14 mouse cellular contexts compared by ENCODE assay signal in the genomic region with DNA sequence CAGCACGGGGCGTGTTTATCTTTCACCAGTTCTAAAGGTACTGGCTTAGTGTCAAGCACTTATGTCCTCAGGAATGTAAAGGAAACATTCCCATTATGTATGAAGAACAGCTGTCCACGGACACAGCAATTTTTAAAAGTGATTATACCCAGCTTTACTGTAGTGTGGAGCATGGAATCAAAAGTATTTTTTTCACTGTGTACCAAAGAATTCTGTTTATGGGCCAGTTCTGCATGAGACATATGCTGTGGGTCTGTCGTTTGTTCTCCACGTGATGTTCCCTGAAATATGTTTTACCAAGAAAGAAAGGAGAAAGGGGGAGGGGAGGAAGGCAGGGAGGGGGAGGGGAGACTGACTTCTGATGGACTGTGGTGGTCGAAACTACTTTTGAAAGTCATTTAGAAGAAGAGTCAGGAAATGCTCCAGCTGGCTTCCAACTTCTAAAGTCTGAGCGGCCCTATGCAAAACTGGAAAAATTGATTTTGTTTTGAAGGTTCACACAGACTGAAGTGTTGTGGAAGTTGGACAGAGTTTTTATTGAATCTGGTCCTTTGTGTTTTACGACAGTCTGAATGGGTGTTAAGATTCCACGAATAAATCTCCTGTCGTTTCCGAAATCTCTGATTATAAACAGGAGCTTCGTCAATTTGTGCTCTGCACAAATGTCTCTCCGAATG.
DNase-seq lines count a peak whose midpoint lies in the region; ATAC-seq and TF ChIP-seq lines count a peak whose summit lies in the region.
"Had no signal": no experiment of that assay in that cellular context is flagged by ENCODE, and none has a peak within 500 bp of the region (broad histone marks: within the 10 kb centered on the region; RNA-seq: fewer than 3 reads in every experiment).

No protein-coding gene starts in this region.

- no peak for DNase-seq in kidney, adult 18-20 months
- DNase-seq in spleen, adult 2 months (ENCODE audit: low read depth in 1 of 2, low spot score in 2 of 2) = no peak
- DNase-seq in spleen, postnatal 4 days (ENCODE audit: low spot score in 2 of 2) = no peak
- DNase-seq: adrenal gland, postnatal 14 days; cerebellum, adult 9-11 months; heart, postnatal 10 days had no signal

- no peak overlapping the region for H3K4me3 ChIP-seq in kidney, embryonic 15.5 days (replicated peaks)
- H3K4me3 ChIP-seq in spleen, adult 2 months (ENCODE audit: extremely low read depth, insufficient read depth, insufficient read length) = no peak overlapping the region
- no peak overlapping the region for H3K4me3 ChIP-seq in embryonic facial prominence, embryonic 15.5 days (replicated peaks)
- no peak overlapping the region for H3K4me3 ChIP-seq in stomach, embryonic 16.5 days (replicated peaks; ENCODE audit: low read length)
- no peak overlapping the region for H3K4me3 ChIP-seq in midbrain, embryonic 16.5 days (ENCODE audit: low read depth, low read length)
- H3K4me3 ChIP-seq: embryonic facial prominence, embryonic 12.5 days; forebrain, embryonic 13.5 days; midbrain, embryonic 13.5 days had no signal

- H3K9ac ChIP-seq in kidney, embryonic 15.5 days = no peak overlapping the region
- no peak overlapping the region for H3K9ac ChIP-seq in embryonic facial prominence, embryonic 15.5 days
- H3K9ac ChIP-seq in stomach, embryonic 16.5 days (ENCODE audit: low read length) = no peak overlapping the region
- no peak overlapping the region for H3K9ac ChIP-seq in midbrain, embryonic 16.5 days (ENCODE audit: low read depth, low read length)
- H3K9ac ChIP-seq: embryonic facial prominence, embryonic 12.5 days; forebrain, embryonic 13.5 days; midbrain, embryonic 13.5 days had no signal

- H3K4me1 ChIP-seq in kidney, embryonic 15.5 days = peaks cover 7% of the 10 kb centered on the region; the same call in 1 of the 2 replicates
- H3K4me1 ChIP-seq in spleen, adult 2 months (ENCODE audit: control insufficient read depth, insufficient read depth, insufficient read length) = peaks cover 15% of the 10 kb centered on the region; the same call in 1 of the 2 replicates
- H3K4me1 ChIP-seq in embryonic facial prominence, embryonic 15.5 days = 0 out of 2 replicates have a peak, but pooled peaks cover 5% of the 10 kb centered on the region
- no peaks in the 10 kb centered on the region for H3K4me1 ChIP-seq in stomach, embryonic 16.5 days (ENCODE audit: control insufficient read depth, insufficient read depth, low read length)
- no peaks in the 10 kb centered on the region for H3K4me1 ChIP-seq in midbrain, embryonic 16.5 days (ENCODE audit: control insufficient read depth, insufficient read depth, low read length)
- H3K4me1 ChIP-seq: forebrain, embryonic 13.5 days; midbrain, embryonic 13.5 days had no signal

- H3K36me3 ChIP-seq in kidney, embryonic 15.5 days = no peaks in the 10 kb centered on the region
- H3K36me3 ChIP-seq in spleen, adult 2 months (ENCODE audit: control insufficient read depth, insufficient read depth, low read length) = no peaks in the 10 kb centered on the region
- H3K36me3 ChIP-seq in embryonic facial prominence, embryonic 15.5 days = no peaks in the 10 kb centered on the region
- H3K36me3 ChIP-seq in stomach, embryonic 16.5 days (ENCODE audit: control insufficient read depth, insufficient read depth, low read length) = no peaks in the 10 kb centered on the region
- no peaks in the 10 kb centered on the region for H3K36me3 ChIP-seq in midbrain, embryonic 16.5 days (ENCODE audit: control insufficient read depth, insufficient read depth, low read length)
- H3K36me3 ChIP-seq: embryonic facial prominence, embryonic 12.5 days; midbrain, embryonic 13.5 days had no signal

- TF ChIP-seq POLR2A in spleen, adult 2 months (IDR thresholded peaks at IDR 0.05; ENCODE audit: low read depth, low read length) = no peak

- H3K27me3 ChIP-seq in kidney, embryonic 15.5 days = no peaks in the 10 kb centered on the region
- no peaks in the 10 kb centered on the region for H3K27me3 ChIP-seq in spleen, adult 2 months (ENCODE audit: control insufficient read depth, insufficient read depth, low read length)
- H3K27me3 ChIP-seq in embryonic facial prominence, embryonic 15.5 days = no peaks in the 10 kb centered on the region
- H3K27me3 ChIP-seq in stomach, embryonic 16.5 days (ENCODE audit: control insufficient read depth, insufficient read depth, low read length) = no peaks in the 10 kb centered on the region
- H3K27me3 ChIP-seq in midbrain, embryonic 16.5 days (ENCODE audit: control insufficient read depth, insufficient read depth, low read depth, low read length) = no peaks in the 10 kb centered on the region
- H3K27me3 ChIP-seq: embryonic facial prominence, embryonic 12.5 days; forebrain, embryonic 13.5 days; midbrain, embryonic 13.5 days had no signal

- H3K27ac ChIP-seq in kidney, embryonic 15.5 days = peak overlapping the region; percentile 9; the same call in 1 of the 2 replicates
- H3K27ac ChIP-seq in spleen, adult 2 months (ENCODE audit: insufficient read depth, low read length) = peak overlapping the region; percentile 35; the same call in 1 of the 2 replicates
- peak overlapping the region; percentile 17; the same call in 1 of the 2 replicates for H3K27ac ChIP-seq in embryonic facial prominence, embryonic 15.5 days (replicated peaks)
- H3K27ac ChIP-seq in stomach, embryonic 16.5 days (ENCODE audit: low read length) = peak overlapping the region; percentile 10; the same call in 1 of the 2 replicates
- H3K27ac ChIP-seq in midbrain, embryonic 16.5 days (ENCODE audit: low read length) = no peak overlapping the region
- H3K27ac ChIP-seq: embryonic facial prominence, embryonic 12.5 days; forebrain, embryonic 13.5 days; midbrain, embryonic 13.5 days had no signal

- H3K4me2 ChIP-seq in kidney, embryonic 15.5 days = no peak overlapping the region
- no peak overlapping the region for H3K4me2 ChIP-seq in embryonic facial prominence, embryonic 15.5 days (replicated peaks)
- no peak overlapping the region for H3K4me2 ChIP-seq in stomach, embryonic 16.5 days (ENCODE audit: low read depth, low read length)
- H3K4me2 ChIP-seq in midbrain, embryonic 16.5 days (ENCODE audit: low read length) = no peak overlapping the region
- H3K4me2 ChIP-seq: embryonic facial prominence, embryonic 12.5 days; forebrain, embryonic 13.5 days; midbrain, embryonic 13.5 days had no signal

- TF ChIP-seq CTCF in spleen, adult 2 months (IDR thresholded peaks at IDR 0.05; ENCODE audit: extremely low read depth, insufficient read depth, insufficient read length, insufficient replicate concordance) = no peak

- no peaks in the 10 kb centered on the region for H3K9me3 ChIP-seq in kidney, embryonic 15.5 days (replicated peaks)
- H3K9me3 ChIP-seq in embryonic facial prominence, embryonic 15.5 days (replicated peaks) = no peaks in the 10 kb centered on the region
- no peaks in the 10 kb centered on the region for H3K9me3 ChIP-seq in stomach, embryonic 16.5 days (replicated peaks; ENCODE audit: control insufficient read depth, low read length)
- no peaks in the 10 kb centered on the region for H3K9me3 ChIP-seq in midbrain, embryonic 16.5 days (replicated peaks; ENCODE audit: control insufficient read depth, low read length, poor library complexity, severe bottlenecking)
- H3K9me3 ChIP-seq: embryonic facial prominence, embryonic 12.5 days; forebrain, embryonic 13.5 days; midbrain, embryonic 13.5 days had no signal

- 60% methylated on average over 13 of the region's 13 CpGs for WGBS in kidney, embryonic 15.5 days
- WGBS in spleen, adult 2 months = 85% methylated on average over 13 of the region's 13 CpGs
- WGBS in embryonic facial prominence, embryonic 15.5 days = 50% methylated on average over 13 of the region's 13 CpGs
- whole genome bisulfite sequencing in stomach, embryonic 16.5 days = 43% methylated on average over 13 of the region's 13 CpGs
- 76% methylated on average over 13 of the region's 13 CpGs for WGBS in midbrain, embryonic 16.5 days

- no peak for ATAC-seq in kidney, embryonic 15.5 days (replicated peaks; ENCODE audit: low FRiP score)
- ATAC-seq in embryonic facial prominence, embryonic 15.5 days (ENCODE audit: insufficient number of reproducible peaks, low FRiP score, low TSS enrichment, low read depth) = no peak
- ATAC-seq in stomach, embryonic 16.5 days (ENCODE audit: insufficient read depth, low FRiP score) = no peak
- no peak for ATAC-seq in midbrain, embryonic 16.5 days
- ATAC-seq: forebrain, embryonic 13.5 days; hindbrain, embryonic 16.5 days; midbrain, embryonic 13.5 days had no signal
